Mouse (Mus musculus): ENCODE data around the gene Itgax.
A peak's percentile ranks its signal among the peaks of the same experiment; 100 is the strongest.
"Not testable (repeated sequence)": the region's sequence is repeated elsewhere in the genome, so short reads cannot be mapped to it uniquely, and the experiment has no call there.

The Itgax gene

DNA sequence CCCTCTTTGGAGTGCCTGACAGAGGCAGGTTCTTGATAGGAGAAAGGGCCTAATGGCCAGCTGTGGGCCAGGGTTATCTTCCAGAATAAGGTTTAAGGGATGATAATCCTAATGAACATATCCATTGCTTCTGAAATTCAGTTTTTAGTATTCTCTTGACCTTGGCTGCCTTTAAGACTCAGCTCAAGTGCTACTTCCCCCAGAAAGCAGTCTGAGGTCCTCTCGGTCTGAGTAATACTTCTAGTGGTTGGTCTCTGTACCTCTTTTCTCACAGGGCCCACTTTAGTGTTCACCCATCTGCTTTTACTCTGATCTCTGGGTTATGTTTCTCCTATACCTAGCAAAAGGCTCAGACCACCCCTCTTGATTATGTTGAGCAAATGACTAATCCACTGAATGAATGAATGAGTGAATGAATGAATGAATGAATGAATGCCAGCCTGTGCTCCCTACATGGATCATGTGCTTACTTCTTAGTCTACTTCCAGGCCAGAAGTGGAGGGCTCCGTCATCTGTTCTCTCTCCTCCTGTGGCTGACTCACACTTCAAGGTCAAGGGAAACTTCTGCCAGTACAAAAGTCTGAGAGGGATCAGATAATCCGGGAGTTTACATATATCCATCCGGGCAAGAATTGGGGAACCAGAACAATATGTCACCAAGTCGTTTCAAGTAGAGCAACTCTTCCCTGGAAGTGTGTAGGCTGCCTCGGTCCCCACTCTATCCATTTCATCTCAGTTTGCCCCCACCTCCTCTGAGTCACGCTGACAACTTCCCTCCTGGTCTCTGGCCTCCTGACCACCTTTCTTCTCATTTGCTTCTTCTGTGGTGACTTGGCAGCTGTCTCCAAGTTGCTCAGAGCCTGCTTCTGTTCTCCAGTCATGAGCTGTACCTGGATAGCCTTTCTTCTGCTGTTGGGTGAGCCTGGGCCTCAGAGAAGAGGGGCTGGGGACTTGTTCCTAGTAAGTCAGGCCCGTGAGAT lies at the start of gene Itgax:
Gene Itgax, plus strand, starts transcription at position 807 of the 980 bp plus-strand sequence.
- DNase-seq: no peak

DNA sequence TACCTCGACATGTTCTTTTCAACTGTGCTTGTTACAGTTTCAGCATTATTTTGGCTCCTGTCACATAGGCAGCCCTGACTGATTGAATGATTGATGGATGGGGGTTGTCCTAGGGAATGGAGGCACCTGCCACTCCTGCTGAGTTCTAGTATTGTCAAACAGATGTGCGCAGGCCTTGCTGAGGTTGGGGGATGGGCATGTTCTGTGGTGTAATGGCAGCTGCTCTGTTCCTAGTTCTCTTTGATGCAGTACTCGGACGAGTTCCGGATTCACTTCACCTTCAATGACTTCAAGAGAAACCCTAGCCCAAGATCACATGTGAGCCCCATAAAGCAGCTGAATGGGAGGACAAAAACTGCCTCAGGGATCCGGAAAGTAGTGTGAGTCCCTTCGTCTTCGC lies 49.3 kb upstream of the Itgax start:
- no peak for DNase-seq

DNA sequence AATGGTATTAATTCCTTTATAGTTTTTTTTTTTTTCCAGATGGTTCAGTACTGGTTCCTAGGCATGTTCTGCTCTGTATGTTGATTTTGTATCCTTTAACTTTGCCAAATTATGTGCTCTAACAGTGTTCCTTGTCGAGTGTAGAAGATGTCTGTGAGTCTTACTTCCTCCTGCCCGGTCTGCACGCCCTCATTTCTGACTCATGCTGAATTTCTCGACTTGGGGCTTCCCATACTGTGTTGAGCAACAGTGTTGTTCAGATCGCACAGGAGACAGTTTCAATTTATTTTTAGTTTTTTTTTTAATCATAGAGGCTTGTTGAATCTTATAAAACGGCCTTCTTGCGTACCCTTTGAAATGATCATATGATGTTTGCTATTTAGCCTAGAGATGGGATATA lies 40.2 kb upstream of the Itgax start:
- no peak for DNase-seq

DNA sequence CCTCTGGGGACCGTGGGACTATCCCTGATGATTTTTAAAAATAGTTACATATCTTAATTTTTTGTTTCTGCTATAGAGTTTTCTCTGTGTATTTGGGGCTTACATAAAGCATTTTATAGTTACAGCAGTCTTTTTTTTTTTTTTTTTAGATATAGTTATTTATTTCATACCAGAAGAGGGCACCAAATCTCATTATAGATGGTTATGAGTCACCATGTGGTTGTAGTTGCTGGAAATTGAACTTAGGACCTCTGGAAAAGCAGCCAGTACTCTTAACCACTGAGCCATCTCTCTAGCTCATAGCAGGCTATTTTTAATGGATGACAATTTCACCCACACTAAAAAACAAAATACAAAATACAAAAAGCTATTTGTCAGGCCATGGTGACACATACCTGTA lies 31.2 kb upstream of the Itgax start:
- no peak for DNase-seq

DNA sequence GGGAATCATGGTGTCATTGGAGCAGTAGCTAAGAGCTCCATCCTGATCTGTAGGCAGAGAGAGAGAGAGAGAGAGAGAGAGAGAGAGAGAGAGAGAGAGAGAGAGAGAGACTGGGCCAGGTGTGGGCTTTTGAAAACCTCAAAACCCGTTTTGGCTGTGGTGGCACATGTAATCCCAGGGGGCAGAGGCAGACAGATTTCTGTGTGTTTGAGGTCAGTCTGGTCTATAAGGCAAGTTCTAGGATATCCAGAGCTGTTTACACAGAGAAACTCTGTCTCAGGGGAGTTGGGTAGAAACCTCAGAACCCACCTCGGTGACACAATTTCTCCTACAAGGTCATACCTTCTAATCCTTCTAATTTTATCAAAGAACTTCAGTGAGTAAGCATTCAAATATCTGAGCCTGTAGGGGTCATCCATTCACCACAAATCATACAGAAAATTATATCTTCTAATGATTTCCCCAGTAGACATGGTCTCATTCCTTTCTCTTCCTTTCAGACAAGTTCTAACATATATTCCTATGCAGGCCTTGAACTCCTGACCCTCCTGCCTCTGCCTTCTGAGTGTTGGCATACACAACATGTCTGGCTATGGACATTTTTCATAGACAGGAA lies 28.5 kb upstream of the Itgax start:
- DNase-seq: no peak

DNA sequence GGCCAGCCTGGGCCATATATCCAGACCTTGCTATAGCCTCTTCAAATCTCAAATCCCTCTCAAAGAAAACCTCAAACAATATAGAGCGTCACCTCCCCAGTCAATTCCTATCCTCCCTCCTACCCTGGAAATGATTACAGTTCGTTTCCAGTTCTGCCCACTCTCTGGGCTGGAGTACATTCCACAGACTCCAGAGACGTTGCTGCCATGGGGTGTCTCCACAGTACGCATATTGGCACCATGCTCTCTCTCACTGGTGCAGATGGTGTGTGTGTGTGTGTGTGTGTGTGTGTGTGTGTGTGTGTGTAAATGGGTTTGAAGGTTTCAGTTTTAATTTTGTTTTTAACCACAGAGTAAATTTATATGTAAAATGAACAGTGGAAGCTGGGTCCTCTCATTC lies 24.1 kb upstream of the Itgax start:
- peak; percentile 15 to 19 for DNase-seq

DNA sequence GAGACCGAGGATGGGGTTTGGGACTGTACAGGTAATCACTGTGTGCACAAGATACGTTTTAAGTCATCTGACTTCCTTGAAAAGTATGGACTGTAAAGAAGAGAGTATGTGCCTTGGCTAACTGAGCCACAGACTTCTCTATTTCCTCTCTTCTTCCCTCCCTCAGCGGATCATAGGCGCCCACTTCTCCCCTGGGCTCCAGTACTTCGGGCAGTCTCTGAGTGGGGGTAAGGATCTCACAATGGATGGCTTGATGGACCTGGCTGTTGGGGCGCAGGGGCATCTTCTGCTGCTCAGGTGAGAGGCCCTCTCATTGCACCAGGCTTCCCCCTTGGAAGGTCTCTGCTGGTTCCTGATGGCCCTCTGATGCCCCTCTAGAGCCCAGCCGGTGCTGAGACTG lies 21.9 kb upstream of the Itgax start:
- no peak for DNase-seq

DNA sequence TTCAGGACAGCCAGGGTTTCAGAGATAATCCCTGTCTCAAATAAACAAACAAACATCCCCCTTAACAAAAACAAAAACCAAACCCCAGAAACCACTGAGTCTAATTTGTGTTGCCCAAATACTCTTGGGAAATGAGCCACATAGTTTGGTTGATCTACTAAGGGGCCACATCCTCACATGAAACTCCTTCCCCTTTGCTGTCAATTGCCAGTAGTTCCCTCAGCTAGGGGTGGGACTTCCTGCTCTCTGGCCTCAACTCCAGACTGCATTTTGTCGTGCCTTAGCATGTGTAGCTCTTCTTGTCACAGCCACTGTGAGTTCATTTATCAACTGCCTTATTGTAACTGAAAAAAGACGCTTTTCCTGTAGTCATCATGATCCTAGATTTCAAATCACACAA lies 19.0 kb upstream of the Itgax start:
- DNase-seq: no peak

DNA sequence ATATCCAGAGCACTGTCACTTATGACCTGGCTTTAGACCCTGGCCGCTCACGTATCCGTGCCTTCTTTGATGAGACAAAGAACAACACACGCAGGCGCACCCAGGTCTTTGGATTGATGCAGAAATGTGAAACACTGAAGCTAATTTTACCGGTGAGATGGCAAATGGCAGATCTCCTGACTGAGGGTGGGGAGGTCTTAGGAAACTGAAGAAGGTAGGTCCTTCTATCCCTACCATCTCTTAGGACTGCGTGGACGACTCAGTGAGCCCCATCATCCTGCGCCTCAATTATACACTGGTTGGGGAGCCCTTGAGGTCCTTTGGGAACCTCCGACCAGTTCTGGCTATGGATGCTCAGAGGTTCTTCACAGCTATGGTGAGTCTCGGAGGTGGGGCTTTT lies 17.2 kb upstream of the Itgax start:
- DNase-seq: no peak

DNA sequence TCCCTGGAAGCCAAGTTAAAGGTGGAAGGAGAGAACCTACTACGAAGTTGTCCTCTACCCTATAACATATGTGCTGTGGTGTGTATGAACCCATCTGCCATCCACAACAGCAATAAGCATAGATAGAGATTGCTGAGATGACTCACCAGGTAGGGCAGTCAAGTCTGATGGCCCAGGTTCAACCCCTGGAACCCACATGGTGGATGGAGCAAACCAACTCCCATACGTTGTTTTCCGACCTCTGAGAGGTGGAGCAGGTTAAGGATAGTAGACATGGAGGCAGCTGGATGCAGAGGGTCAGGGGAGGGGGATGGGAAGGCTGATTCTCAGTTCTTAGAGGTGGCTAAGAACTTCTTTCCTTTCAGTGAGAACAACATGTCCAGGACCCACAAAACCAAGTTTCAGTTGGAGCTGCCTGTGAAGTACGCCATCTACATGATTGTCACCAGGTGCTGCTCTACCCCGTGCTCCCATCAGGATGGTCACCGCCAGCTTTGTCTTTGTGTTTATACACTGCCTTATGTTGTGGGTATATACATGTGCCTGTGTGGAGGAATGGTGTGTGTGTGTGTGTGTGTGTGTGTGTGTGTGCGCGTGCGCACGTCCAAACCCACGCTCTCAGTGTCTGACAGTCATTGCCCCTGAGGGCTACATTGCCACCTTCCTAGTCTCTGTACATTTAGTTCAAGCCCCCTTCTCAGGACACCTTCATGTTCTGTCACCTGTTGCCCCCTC lies 14.8 kb upstream of the Itgax start:
- no peak for DNase-seq

DNA sequence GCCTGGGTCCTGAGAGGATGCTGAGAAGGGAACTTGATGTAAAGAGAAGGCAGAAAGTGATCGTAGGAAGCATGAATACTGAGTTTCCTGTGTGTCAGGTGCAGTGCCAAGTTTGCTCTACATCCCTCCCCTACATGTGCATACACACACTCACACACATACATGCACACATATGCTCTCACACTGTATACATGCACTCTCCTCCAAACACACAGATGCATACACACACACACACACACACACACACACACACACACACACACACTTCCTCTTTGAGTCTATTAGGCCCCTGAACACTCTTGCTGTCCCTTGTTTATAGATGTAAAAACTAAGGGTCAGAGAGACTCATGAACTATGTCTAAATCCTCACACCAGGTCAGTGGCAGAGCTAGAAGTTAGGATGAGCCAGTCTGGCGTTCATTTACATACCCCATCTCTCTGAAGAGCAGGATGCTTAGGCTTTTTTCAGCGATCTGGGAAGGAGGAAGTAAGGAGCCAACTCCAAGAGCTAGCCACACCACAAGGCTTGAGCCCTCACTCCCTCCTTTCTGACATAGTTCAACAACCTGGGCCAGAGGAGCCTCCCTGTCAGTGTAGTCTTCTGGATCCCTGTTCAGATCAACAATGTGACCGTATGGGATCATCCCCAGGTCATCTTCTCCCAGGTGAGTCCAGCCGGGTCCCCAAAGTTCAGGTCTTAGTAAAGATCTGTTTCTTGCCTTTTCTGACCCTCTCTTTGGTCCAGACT lies 14.0 kb upstream of the Itgax start:
- no peak for DNase-seq

DNA sequence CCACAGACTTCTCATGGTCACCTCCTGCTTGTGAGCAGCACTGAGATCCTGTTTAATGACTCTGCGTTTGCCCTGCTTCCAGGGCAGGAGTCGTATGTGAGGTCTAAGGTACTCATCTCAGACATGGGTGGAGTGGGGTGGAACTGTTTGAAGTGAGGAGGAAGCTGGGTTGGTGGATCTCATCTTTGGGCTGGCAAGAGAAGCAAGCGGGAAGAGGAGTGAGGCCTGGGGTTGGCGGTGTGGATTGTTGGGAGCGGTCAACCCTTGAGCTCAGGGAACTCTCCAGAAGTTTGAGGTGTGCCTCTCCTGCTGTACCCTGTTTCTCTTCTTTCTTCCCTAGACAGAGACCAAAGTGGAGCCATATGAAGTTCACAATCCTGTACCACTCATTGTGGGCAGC lies 13.0 kb upstream of the Itgax start:
- no peak for DNase-seq

DNA sequence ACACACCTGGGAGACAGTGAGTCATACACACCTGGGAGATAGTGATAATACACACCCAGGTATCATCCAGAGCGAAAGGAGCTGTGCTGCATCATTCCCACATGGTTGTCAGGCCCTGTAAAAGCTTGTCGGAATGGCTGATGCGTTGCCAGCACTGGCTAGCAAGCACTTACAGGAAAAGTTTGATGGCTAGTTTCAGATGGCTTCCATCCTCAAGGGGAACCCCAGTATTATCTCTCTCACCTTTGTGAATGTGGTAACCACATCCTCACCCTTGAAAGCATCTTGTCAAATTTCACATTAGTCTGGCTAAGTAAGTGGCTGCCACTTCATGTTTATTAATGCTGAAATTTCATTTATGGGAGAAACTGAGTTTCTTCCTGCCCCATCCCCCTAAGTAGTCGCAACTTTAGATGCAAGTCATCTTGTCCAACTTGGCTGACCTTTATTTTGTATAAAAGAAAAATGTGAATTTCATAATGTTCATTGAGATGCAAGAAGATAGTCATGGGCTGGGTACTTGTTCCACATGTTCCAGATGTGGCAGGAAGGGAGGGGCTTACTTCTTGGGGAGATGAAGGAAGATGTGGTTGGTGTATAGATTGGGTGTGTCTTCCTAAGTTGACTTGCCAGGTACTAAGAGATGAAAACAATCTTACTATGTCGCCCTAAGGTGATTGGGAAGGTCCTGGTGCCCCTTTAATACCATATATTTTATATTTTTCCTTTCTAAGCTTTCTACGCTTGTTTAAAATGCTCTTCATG lies 9.4 kb upstream of the Itgax start:
- DNase-seq: no peak

DNA sequence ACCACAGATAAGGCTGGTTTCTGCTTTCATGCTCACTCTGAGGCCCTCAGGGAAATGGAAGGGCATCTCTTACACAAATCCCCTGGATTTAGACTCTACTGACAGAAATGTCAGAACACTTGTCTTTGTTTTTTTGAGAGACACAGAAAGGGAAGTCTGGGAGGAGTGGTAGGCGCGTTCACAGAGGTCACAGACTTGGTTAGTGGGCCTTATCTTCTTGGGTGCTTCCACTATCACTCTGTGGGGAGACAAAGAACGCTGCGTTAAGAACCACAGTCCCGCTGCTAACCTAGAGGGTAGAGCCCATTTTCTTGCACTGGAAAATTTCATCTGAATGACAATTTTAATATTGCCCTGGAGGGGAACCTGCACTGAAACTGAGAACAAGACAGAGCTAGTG lies 2.8 kb downstream of the Itgax start:
- DNase-seq: no peak

DNA sequence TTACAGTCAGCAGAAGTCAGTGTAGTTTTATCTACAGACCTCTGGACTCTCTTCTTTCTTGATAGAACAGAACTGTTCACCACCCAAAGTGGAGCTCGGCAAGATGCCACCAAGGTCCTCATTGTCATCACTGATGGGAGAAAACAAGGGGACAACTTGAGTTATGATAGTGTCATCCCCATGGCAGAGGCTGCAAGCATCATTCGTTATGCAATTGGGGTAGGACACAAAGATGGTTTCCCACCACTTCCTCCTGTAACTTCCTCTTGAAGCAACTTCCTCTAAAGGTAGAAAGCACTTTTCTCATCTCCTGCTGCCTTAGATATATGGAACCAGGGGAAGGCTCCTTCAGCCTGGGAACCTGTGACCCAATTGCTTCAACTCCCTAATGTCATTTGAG lies 4.2 kb downstream of the Itgax start:
- no peak for DNase-seq

DNA sequence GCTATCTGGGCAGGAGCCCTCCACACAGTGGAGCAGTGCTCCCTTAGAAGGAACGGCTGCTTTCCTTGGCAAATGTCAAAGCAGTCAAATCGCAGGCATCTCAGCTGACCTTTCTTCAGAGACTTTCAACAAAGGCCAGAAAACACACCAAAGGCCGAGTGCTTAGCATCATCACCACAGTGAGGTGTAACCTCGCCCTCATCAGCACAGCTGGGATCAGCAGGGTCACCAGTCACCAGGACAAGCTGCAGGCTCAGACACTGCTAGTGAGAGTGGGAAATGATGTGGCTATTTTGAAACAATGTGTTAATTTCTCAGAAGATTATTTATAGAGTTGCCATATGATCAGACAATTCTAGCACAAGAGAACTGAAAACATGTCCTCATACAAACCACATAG lies 7.6 kb downstream of the Itgax start:
- DNase-seq: no peak

DNA sequence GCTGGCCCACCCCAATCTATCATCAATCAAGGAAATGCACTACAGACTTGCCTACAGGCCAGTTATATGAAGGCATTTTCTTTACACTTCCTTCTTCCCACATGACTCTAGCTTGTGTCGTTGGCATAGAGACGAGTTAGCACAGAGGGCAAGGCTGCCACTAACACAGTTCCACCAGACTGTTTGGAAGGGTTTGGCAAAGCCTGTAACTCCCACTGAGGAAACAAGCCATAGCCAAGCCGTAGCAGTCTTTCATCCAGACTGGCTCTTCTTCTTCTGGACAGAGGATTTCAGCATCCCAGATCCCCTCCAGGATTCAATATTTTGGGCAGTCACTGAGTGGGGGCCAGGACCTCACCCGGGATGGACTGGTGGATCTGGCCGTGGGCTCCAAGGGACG lies 10.3 kb downstream of the Itgax start:
- DNase-seq: peak; percentile 87

DNA sequence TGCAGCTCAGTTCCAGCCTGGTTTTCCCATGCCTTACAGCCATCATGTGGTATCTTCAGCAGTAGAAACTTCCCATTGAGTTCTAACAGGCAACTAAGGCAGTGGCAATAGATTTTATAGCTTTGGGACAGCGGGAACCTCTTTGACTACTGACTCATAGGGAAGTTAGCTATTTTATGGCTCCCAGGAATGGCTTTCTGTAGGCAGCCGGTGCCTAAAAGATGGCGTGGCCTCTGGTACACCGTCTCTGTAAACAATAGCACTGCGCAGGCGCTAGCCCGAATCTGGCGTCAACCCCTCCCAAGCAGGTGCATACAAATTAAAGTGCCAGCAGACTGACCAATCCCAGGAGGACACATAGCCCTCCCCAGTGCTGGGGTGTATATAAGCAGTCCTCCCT lies 21.6 kb downstream of the Itgax start:
- no peak for DNase-seq

DNA sequence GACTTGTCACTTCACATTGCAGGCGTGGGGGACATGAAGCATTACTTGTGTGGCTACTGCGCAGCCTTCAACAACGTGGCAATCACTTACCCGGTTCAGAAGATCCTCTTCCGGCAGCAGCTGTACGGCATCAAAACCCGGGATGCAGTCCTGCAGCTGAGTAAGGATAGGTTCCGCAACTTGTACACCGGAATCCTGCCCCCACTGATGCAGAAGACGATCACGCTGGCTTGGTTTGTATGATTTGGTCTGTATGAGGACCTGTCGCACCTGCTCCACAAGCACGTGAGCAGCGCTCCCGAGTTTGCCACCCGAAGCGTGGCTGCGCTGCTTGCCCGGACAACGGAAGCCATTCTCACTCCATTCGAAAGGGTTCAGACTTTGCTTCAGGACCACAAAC lies 24.7 kb downstream of the Itgax start, which contains the start of gene Itgad:
Gene Itgad, plus strand, starts transcription at position 301 of the 400 bp plus-strand sequence.
- no peak for DNase-seq

DNA sequence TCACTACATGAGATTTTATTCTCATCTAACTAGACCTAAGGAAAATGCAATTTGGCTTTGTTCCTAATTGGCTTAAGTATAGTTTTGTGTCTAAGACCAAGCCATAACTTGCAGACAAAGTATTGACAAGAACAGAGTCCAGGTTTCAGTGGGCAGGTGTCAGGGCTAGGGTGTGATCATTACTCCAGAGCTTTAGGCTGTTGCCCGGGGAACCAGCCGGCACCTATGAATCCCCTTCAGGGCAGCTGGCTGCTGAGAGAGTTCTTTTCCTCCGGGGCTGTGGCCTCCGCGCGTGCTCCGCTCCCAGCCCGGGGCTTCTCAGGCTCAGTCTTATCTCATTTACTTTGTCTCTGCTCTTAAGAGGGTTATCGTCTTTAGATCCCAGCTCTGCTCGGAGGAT lies 25.6 kb downstream of the Itgax start:
- no peak for DNase-seq

DNA sequence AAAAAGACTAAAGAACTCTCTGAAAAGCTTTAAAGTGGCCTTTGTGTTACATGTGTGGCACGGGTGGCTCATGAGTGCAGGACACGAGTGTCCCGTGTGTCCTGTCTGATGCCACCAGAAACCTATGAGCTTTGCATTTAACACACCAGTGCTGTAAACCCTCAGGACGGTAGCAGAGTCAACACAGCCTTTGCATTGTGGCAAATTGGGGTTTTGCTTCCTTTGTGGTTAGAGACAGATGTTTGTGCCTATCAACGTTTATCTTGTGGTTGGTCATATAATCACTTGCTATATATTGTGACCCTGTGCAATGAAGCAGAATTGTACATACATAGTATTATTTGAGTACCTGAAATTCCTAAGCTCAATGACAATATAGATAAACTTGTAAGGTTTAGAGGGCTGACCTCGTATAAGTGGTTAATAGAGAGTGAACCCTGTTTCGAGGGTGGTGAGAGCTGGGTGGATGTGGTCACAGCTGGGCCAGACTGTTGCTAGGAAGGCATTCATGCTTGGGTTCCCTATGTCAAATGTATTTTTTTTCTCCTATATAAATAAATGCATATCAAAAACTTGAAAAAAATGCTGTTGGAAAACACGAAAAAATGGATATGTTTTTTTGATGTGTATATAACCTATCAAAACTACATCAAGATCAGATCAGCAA lies 29.5 kb downstream of the Itgax start:
- DNase-seq: not testable (repeated sequence)
